Mouse (Mus musculus): Measurements from ENCODE around the gene Polr1c. TPM values are rescaled to one million over a fixed set of nuclear protein-coding genes. Genes with fewer than 3 reads are reported as not detected.
A peak's percentile ranks its signal among the peaks of the same experiment; 100 is the strongest.

The Polr1c gene
- polyA plus RNA-seq, 1 experiment from 2014 or later, result 91.0 TPM

DNA sequence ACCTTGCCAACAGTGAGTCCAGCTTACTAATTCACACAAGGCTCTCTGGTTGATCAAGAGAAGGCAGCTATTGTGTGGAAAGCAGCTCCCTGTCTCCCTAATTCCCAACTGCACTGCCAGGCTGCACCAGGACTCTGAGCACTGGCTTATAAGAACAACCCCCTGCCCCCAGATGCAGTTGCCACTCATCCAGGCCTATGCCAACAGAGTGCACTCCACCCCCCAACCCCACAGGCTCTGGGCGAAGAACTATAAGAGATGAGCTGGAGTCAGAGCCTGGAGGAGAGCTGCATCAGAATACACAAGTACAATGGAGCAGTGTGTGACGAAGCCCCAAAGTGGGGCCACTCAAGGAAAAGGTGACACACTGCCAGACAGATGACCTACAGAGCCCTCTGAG is 24.2 kb upstream of the Polr1c start:
- Histone ChIP-seq H3K9ac (replicated peaks; ENCODE audit: low read length) (no peak overlapping the region), H3K4me1 (ENCODE audit: control insufficient read depth, insufficient read depth, low read length) (no peaks in the 10 kb centered on the region), H3K27me3 (ENCODE audit: control insufficient read depth, insufficient read depth, low read length) (no peaks in the 10 kb centered on the region), H3K27ac (replicated peaks; ENCODE audit: low read depth, low read length) (no peak overlapping the region), H3K36me3 (ENCODE audit: control insufficient read depth, insufficient read depth, low read length) (peaks cover 32% of the 10 kb centered on the region), H3K9me3 (ENCODE audit: control insufficient read depth, low read length) (no peaks in the 10 kb centered on the region), H3K4me2 (ENCODE audit: low read length) (no peak overlapping the region), H3K4me3 (replicated peaks; ENCODE audit: low read depth, low read length) (no peak overlapping the region)
- no peak for ATAC-seq (ENCODE audit: low FRiP score, low TSS enrichment)
- WGBS, result 93% methylated on average over 2 of the region's 2 CpGs
- no peak for DNase-seq

DNA sequence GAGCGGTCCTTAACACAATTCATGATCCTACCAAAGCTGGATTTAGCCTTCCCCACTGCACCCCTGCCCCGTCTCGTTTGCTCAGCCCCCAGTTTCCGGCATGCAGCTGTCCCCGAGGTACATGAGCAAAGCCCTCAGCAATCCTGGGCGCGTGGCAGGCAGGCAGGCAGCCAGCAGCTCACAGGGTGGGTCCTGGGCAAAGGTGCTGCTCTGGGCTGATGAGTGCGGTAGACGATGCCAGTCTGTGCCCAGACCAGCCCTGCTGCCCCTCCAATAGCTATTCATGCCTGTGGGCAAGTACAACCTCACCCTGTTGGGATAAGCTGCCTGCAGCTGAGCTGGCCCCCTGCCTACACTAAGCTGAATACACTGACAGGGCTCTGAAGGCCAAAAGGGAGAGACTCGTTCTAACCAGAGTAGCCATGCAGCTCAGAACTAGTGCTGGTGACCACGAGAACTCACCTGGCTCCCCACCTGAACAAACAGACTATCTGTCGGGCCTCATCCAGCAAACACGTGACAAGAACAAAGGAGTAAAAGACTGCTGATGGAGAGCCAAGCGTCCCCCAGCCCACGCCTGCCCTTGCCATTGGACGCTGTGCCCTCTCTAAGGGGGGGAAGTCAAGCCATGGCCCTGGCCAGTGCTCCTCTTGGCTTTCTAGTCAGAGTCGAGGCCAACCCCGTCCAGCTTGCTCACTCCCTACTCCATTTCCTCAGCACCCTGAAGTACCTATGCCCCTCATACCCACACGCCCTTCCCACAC is 22.1 kb upstream of the Polr1c start:
- 88% methylated on average over 19 of the region's 19 CpGs for WGBS
- Histone ChIP-seq H3K4me2 (ENCODE audit: low read length) (no peak overlapping the region), H3K4me1 (ENCODE audit: control insufficient read depth, insufficient read depth, low read length) (no peaks in the 10 kb centered on the region), H3K9me3 (ENCODE audit: control insufficient read depth, low read length) (no peaks in the 10 kb centered on the region), H3K27ac (replicated peaks; ENCODE audit: low read depth, low read length) (no peak overlapping the region), H3K36me3 (ENCODE audit: control insufficient read depth, insufficient read depth, low read length) (peaks cover 34% of the 10 kb centered on the region), H3K4me3 (replicated peaks; ENCODE audit: low read depth, low read length) (no peak overlapping the region), H3K27me3 (ENCODE audit: control insufficient read depth, insufficient read depth, low read length) (no peaks in the 10 kb centered on the region), H3K9ac (replicated peaks; ENCODE audit: low read length) (no peak overlapping the region)
- DNase-seq (no peak), ATAC-seq (ENCODE audit: low FRiP score, low TSS enrichment) (no peak)

DNA sequence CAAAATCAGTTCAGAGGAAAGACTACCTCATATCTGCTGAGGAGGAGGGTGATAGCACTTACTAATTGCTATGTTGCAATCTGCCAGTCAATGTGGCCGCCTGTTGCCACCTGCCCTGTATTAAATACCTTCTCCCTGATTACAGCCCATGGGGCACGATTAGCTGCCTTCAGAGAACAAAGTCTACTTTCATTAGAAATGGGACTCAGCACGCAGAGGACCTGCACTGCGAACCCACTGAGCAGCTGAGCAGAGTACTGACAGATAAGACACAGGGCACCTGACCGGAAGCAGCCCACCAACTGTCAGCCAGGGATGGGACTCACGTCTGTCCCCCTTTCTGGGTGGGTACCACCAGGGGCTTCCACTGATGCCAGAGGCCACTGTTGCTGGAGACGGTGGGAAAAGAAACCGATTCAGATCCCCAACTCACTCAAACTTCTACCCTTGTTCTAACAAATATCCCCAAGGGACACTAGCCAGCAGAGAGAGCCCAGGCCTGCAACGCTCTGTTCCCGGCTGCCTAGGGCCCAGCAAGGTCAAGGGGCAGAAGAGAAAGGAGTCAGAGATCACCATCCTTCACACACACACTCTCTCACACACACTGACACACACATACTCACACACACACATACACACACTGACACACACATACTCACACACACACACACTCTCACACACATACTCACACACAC is 20.3 kb upstream of the Polr1c start:
- Histone ChIP-seq H3K4me2 (ENCODE audit: low read length) (no peak overlapping the region), H3K9me3 (ENCODE audit: control insufficient read depth, low read length) (no peaks in the 10 kb centered on the region), H3K36me3 (ENCODE audit: control insufficient read depth, insufficient read depth, low read length) (peaks cover 40% of the 10 kb centered on the region), H3K4me1 (ENCODE audit: control insufficient read depth, insufficient read depth, low read length) (no peaks in the 10 kb centered on the region), H3K4me3 (replicated peaks; ENCODE audit: low read depth, low read length) (no peak overlapping the region), H3K27me3 (ENCODE audit: control insufficient read depth, insufficient read depth, low read length) (no peaks in the 10 kb centered on the region), H3K9ac (replicated peaks; ENCODE audit: low read length) (no peak overlapping the region), H3K27ac (replicated peaks; ENCODE audit: low read depth, low read length) (no peak overlapping the region)
- ATAC-seq (ENCODE audit: low FRiP score, low TSS enrichment), result no peak
- WGBS, result 88% methylated on average over 10 of the region's 10 CpGs
- no peak for DNase-seq

DNA sequence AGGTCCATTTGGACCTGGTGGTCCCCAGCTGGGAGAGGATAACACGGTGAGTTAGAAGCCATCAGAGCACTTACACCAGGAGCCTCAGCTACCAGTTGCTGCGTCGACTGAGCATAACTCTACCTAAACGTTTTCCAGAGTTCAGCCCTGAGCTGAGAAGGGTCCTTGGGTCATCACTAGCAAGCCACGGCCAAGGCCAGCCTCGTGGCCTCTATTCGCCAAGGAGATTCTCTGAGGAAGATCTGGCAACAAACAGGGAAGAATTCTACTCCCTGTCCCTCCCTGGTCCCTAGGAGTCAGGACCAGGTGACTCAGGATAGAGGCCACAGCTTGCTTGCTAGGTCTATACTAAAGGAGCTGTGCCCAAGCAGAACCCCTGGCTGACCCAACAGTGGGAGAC is 19.7 kb upstream of the Polr1c start:
- DNase-seq, result no peak
- Histone ChIP-seq H3K9me3 (ENCODE audit: control insufficient read depth, low read length) (no peaks in the 10 kb centered on the region), H3K4me2 (ENCODE audit: low read length) (no peak overlapping the region), H3K4me1 (ENCODE audit: control insufficient read depth, insufficient read depth, low read length) (no peaks in the 10 kb centered on the region), H3K9ac (replicated peaks; ENCODE audit: low read length) (no peak overlapping the region), H3K27ac (replicated peaks; ENCODE audit: low read depth, low read length) (no peak overlapping the region), H3K4me3 (replicated peaks; ENCODE audit: low read depth, low read length) (no peak overlapping the region), H3K27me3 (ENCODE audit: control insufficient read depth, insufficient read depth, low read length) (no peaks in the 10 kb centered on the region), H3K36me3 (ENCODE audit: control insufficient read depth, insufficient read depth, low read length) (peaks cover 47% of the 10 kb centered on the region)
- ATAC-seq (ENCODE audit: low FRiP score, low TSS enrichment), result no peak
- WGBS, result 84% methylated on average over 7 of the region's 7 CpGs

DNA sequence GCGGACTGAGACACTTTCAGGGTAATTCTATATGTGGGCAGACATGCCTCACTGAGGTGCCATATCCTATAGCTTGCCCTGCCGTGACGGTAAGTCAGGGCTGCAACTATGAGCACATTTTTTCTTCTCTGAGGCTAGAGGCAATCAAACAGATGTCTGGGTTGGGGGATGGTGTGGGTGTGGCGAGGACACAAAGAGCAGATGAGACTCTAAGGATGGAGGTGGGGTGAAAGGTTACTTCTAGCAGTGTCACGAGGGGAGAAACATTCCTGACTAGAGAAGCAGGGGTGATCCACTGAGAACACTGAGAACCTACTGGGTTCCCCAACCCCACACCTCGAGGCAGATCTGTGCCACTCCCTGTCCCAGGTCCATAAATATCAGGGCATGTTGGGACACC is 19.1 kb upstream of the Polr1c start:
- no peak for DNase-seq
- Histone ChIP-seq H3K9ac (replicated peaks; ENCODE audit: low read length) (no peak overlapping the region), H3K36me3 (ENCODE audit: control insufficient read depth, insufficient read depth, low read length) (peaks cover 49% of the 10 kb centered on the region), H3K4me2 (ENCODE audit: low read length) (no peak overlapping the region), H3K27ac (replicated peaks; ENCODE audit: low read depth, low read length) (no peak overlapping the region), H3K9me3 (ENCODE audit: control insufficient read depth, low read length) (no peaks in the 10 kb centered on the region), H3K27me3 (ENCODE audit: control insufficient read depth, insufficient read depth, low read length) (no peaks in the 10 kb centered on the region), H3K4me1 (ENCODE audit: control insufficient read depth, insufficient read depth, low read length) (no peaks in the 10 kb centered on the region), H3K4me3 (replicated peaks; ENCODE audit: low read depth, low read length) (no peak overlapping the region)
- ATAC-seq (ENCODE audit: low FRiP score, low TSS enrichment), result no peak
- 83% methylated on average over 6 of the region's 6 CpGs for WGBS

DNA sequence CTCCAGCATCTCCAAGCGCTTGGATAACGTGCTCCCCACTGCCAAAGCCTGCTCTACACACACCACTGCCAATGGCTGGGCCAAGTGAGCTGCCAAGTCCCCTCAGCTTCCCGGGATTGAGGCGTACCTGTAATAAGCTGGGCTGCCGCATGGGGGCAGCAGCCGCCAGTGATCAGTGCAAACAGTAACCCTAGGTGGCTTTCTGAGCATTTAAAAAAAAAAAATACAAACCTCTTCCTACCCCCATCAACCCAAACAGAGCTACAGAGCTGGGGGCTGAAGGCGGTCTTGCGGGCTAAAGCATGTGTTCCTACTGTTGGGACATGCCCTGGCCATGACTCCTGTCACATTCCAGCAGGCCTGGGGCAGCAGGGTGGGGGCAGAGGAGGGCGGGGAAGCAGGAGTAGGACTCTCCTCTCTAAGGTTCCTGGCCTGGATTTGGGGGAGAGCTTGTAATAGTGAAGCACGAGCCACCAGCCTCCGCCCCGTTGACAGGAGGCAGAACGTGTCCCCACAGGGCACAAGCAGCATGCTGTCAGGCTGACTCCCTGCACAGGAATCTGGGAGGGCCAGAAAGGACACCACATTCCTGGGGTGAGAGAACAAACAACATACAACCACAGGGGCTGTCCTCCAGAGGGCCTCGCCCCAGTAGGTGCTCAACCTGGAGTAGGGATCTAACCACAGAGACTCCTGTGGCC is 18.2 kb upstream of the Polr1c start:
- H3K27ac ChIP-seq (replicated peaks; ENCODE audit: low read depth, low read length), result no peak overlapping the region
- H3K9ac ChIP-seq (replicated peaks; ENCODE audit: low read length), result no peak overlapping the region
- H3K27me3 ChIP-seq (ENCODE audit: control insufficient read depth, insufficient read depth, low read length), result no peaks in the 10 kb centered on the region
- no peaks in the 10 kb centered on the region for H3K4me1 ChIP-seq (ENCODE audit: control insufficient read depth, insufficient read depth, low read length)
- DNase-seq (peak; percentile 90), ATAC-seq (ENCODE audit: low FRiP score, low TSS enrichment) (peak; percentile 43; the same call in 1 of the 2 replicates)
- peaks cover 49% of the 10 kb centered on the region for H3K36me3 ChIP-seq (ENCODE audit: control insufficient read depth, insufficient read depth, low read length)
- H3K4me2 ChIP-seq (ENCODE audit: low read length), result no peak overlapping the region
- H3K4me3 ChIP-seq (replicated peaks; ENCODE audit: low read depth, low read length), result no peak overlapping the region
- no peaks in the 10 kb centered on the region for H3K9me3 ChIP-seq (ENCODE audit: control insufficient read depth, low read length)
- WGBS, result 34% methylated on average over 14 of the region's 14 CpGs

DNA sequence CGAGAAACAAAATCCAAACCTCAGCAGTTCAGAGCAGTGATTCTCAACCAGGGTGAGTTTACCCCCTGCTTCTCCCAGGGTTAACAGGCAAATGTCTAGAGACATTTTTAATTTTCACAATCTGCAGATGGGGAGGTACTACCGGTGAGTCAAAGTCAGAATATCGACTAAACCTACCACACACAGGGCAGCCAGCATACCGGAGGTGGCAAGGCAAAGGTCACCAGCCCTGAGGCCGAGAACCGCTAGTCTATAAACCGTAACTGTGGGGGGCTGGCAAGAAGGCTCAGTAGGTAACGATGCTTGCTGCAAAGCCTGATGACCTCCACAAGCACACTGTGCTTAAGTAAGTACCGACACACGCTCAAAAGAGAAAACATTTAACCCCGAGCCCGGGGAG is 17.6 kb upstream of the Polr1c start:
- H3K36me3 ChIP-seq (ENCODE audit: control insufficient read depth, insufficient read depth, low read length), result peaks cover 49% of the 10 kb centered on the region
- DNase-seq, result no peak
- 91% methylated on average over 12 of the region's 12 CpGs for WGBS
- H3K4me2 ChIP-seq (ENCODE audit: low read length), result no peak overlapping the region
- H3K4me3 ChIP-seq (replicated peaks; ENCODE audit: low read depth, low read length), result no peak overlapping the region
- no peak overlapping the region for H3K27ac ChIP-seq (replicated peaks; ENCODE audit: low read depth, low read length)
- no peaks in the 10 kb centered on the region for H3K9me3 ChIP-seq (ENCODE audit: control insufficient read depth, low read length)
- ATAC-seq (ENCODE audit: low FRiP score, low TSS enrichment), result no peak
- no peak overlapping the region for H3K9ac ChIP-seq (replicated peaks; ENCODE audit: low read length)
- H3K4me1 ChIP-seq (ENCODE audit: control insufficient read depth, insufficient read depth, low read length), result no peaks in the 10 kb centered on the region
- H3K27me3 ChIP-seq (ENCODE audit: control insufficient read depth, insufficient read depth, low read length), result no peaks in the 10 kb centered on the region

DNA sequence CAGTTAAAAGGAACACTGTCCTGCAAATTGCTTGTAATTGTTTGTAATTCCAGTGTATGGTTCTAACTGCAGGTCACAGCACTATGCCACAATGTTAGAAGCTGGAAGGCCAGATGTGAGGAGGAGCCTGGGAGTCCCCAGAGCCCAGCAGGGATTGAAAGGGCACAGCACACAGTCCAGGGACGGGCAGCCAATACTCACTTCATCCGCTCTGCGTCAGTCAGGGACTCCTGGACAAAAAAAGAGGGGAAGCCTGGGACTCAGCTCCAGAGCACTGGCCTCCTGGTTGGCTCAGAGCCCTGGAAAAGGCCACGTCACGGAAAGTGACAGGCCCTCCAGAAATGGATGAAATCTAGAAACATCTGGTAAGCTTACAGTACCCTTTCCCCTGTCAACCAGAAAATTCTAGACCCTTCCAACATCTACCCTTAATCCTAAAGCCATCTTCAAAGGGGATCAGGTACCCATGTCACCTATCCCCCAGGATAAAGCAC is 14.4 kb upstream of the Polr1c start:
- H3K27ac ChIP-seq (replicated peaks; ENCODE audit: low read depth, low read length), result no peak overlapping the region
- no peaks in the 10 kb centered on the region for H3K27me3 ChIP-seq (ENCODE audit: control insufficient read depth, insufficient read depth, low read length)
- 92% methylated on average over 5 of the region's 5 CpGs for WGBS
- no peak overlapping the region for H3K4me2 ChIP-seq (ENCODE audit: low read length)
- H3K9ac ChIP-seq (replicated peaks; ENCODE audit: low read length), result no peak overlapping the region
- peaks cover 72% of the 10 kb centered on the region for H3K36me3 ChIP-seq (ENCODE audit: control insufficient read depth, insufficient read depth, low read length)
- no peaks in the 10 kb centered on the region for H3K9me3 ChIP-seq (ENCODE audit: control insufficient read depth, low read length)
- H3K4me1 ChIP-seq (ENCODE audit: control insufficient read depth, insufficient read depth, low read length), result no peaks in the 10 kb centered on the region
- H3K4me3 ChIP-seq (replicated peaks; ENCODE audit: low read depth, low read length), result no peak overlapping the region
- ATAC-seq (ENCODE audit: low FRiP score, low TSS enrichment) (no peak), DNase-seq (no peak)

All from midbrain, embryonic 14.5 days (tissue).